Mouse (Mus musculus) embryo, embryonic 9.5 days (tissue): ENCODE results near the gene Trcg1.

ENCODE experiments used
- DNase-seq: peaks from one replicate; pipeline ENCODE4 v3.0.0-alpha.2; 2017; ENCODE audit errors: extremely low spot score

The Trcg1 gene

GRCm38 (mm10) chr9:57232341-57232940, 3.9 kb upstream of the Trcg1 start:
- DNase-seq = no peak

DNA sequence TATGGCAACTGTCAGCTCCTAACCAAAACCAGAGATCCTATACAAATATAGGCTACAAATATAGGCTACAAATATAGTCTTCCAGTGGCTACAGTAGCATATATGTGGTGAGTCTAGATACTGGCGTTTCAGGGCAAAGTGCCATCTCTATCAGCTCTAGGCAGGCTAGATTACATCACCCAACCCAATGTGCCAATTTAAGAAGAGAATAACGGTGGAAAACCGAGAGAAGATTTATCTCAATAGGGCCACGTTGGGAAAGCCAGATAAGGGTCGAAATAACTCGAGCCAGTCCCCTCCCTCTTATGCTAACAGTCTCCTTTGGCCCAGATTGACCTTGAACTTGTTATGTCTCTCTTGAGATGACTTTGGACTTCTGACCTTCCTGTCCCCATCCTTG, 3.2 kb upstream of the Trcg1 start:
- DNase-seq = no peak

GRCm38 (mm10) chr9:57233767-57234166, 2.6 kb upstream of the Trcg1 start:
- no peak for DNase-seq

DNA sequence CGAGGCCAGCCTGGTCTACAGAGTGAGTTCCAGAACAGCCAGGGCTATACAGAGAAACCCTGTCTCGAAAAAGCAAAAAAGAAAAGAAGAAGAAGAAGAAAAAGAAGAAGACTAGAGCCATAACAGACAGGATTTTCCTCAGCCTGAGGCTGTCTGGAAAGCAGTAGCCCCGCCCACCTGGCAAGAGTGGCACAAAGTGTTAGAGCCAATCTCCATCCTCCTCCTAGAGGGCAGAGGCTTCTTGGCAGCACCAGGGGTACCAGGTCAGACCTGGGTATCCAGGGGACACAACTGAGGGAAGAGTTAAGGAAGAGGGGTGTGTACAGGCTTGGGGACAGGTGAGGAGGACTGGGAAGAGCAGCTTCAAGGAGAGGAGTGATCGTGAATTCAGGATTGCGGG, 1.3 kb downstream of the Trcg1 start:
- no peak for DNase-seq

GRCm38 (mm10) chr9:57238220-57238619, 1.9 kb downstream of the Trcg1 start:
- no peak for DNase-seq

GRCm38 (mm10) chr9:57241111-57241510, 4.8 kb downstream of the Trcg1 start:
- DNase-seq = no peak

- no peak for DNase-seq
Measured at GRCm38 (mm10) chr9:57242916-57243315, 6.6 kb downstream of the Trcg1 start.

DNA sequence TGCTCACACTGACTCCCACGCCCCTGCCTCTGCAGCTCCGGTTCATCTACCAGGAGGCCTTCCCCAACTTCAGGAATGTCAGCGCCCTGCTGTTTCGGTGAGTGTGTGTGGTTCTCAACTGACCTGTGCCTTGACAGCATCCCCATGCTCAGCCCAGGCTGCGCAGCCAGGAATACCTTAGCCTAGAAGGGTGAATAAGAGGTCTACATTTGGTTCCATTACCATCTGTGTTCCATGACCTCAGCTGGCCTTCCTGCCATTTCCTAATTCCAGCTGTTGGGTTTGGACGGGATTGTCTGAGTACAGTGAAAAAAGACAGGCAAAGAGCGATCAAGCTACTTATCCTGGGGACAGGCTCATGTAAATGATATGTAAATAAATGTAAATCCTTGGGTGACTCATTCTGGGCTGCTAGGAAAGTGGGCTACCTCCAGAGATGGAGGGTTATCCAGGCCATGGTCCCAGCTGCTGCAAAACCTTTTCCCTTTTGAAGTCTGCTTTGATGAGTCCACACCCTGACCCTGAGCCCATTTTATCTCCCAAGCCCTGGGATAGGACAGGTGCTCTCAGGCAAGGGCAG, 7.8 kb downstream of the Trcg1 start:
- DNase-seq = no peak

DNA sequence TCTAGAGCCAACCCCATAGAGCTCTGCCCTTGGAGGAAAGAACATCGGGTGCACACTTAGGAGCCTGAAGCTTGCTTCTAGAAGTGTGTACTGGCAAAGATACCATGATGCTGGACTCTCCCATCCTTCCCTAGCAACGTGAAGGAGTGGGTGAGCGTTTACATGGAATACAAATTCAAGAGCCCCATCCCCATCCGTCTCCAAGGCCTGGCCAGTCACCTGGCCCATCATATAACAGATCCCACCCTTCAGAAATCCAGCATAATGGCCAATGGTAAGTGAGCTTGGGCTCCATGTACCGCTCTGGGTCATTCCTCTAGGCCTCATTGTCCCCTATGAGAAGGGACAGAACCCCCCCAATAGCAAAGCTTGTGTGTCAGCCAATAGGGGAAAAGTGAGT, 10.1 kb downstream of the Trcg1 start:
- no peak for DNase-seq

DNA sequence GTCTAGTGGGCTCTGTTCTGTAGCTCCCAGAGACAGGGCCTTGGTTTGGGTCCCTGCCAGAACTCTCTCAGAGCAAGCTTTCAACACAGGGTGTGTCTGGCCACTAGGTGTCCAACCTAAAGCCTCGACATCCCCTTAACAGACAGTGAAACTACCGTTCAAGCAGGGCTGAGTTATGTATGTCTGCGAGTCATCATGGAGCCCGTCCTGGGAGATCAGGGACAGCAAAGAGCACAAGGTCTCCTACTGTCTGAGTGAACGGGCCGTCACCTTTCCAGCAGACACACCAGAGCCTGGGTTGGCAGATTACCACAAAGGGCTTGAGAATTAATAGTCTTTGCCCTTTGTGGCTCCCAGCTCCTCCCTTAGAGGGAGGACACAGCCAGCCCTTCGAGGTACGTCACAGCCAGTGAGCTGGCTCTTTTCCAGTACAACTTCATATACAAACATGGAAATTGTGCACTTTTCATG, 10.9 kb downstream of the Trcg1 start:
- DNase-seq = no peak

GRCm38 (mm10) chr9:57248030-57248942, 11.9 kb downstream of the Trcg1 start:
- no peak for DNase-seq

DNA sequence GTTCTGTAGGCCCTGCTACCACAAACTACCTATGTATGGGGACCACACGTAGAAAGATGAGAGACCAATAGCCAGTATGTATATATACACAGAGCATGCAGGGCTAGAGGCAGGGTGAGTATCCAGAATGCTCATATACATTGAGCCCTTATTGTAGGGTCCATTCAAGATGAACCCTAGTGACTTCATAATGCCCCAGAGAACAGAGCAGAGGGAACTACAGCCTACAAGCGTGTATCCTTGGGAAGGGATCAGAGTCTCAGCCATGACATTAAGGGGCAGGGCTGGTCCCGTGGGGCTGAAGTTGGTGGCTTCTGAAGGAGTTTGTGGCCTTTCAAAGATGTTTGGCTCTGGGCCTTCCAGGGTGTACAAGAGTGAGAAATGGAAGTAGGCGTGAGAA, 13.7 kb downstream of the Trcg1 start:
- no peak for DNase-seq

DNA sequence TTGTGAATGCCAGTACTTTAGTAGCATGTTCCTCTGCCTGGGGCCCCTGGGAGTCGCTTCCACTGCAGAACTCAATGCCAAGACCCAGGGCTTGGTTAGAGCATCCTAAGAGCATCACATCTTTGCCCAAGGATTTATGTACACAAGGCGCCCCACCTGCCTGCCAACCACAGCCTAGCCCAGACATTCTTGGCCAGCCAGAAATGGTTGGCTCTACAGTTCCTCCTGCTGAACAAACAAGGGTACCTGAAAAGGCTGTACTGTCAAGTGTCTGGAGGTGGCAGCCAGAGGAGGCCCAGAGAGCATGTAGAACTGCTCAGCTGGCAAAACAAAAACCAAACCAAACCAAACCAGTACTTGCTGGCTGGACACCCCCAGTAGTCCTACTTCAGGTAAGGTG, 14.8 kb downstream of the Trcg1 start:
- DNase-seq = no peak

- DNase-seq = no peak
Measured at GRCm38 (mm10) chr9:57254061-57254460, 17.7 kb downstream of the Trcg1 start.

GRCm38 (mm10) chr9:57254823-57255495, 18.6 kb downstream of the Trcg1 start:
- DNase-seq = no peak

GRCm38 (mm10) chr9:57256309-57256708, 20.0 kb downstream of the Trcg1 start:
- no peak for DNase-seq

GRCm38 (mm10) chr9:57256861-57257260, 20.5 kb downstream of the Trcg1 start:
- DNase-seq = no peak

GRCm38 (mm10) chr9:57257627-57258026, 21.3 kb downstream of the Trcg1 start:
- DNase-seq = no peak

DNA sequence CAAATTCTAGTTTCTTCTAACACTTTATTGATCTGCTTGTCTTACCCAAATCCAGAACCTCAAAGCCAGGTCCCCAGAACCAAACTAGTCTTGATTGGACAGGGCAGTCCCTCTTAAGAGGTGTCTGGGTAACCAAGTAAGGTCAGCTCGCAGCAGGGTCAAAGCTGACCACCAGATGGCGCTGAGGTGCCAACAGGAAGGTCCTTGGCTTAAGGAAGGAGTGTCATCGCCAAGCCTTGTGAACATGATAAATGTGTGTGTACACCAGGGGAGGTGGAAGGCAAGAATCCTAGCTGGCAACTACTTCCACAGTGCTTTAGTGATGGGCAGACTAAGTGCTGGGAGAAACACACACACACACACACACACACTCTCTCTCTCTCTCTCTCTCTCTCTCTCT, 23.4 kb downstream of the Trcg1 start:
- peak; percentile 87 for DNase-seq

GRCm38 (mm10) chr9:57260940-57261339, 24.6 kb downstream of the Trcg1 start:
- DNase-seq = no peak

GRCm38 (mm10) chr9:57261516-57261912, 25.2 kb downstream of the Trcg1 start:
- no peak for DNase-seq
